Mouse (Mus musculus) heart, adult 2 months (tissue): ENCODE measurements around the gene Esyt3. TPM values are rescaled to one million over a fixed set of nuclear protein-coding genes. Genes with fewer than 3 reads are reported as not detected.

Experiments used
- DNase-seq, 2 experiments: peaks; one replicate each; pipeline ENCODE4 v3.0.0; 2021
- H3K27ac ChIP-seq: fragments of 200-600 bp; 2 replicates; pipeline ENCODE4 v1.8.1; 2022
- H3K27me3 ChIP-seq: fragments of 200-500 bp; 2 replicates; pipeline ENCODE4 v1.6.1; 2012; ENCODE audit warnings: mild to moderate bottlenecking, low read length, inconsistent platforms, mixed read lengths; ENCODE audit not compliant: control insufficient read depth, insufficient read depth
- H3K36me3 ChIP-seq: fragments of 200-500 bp; 2 replicates; pipeline ENCODE4 v1.6.1; 2012; ENCODE audit warnings: low read length, inconsistent platforms; ENCODE audit not compliant: control insufficient read depth, insufficient read depth
- H3K4me1 ChIP-seq: fragments of 200-500 bp; 2 replicates; pipeline ENCODE4 v1.6.1; 2011; ENCODE audit warnings: low read length; ENCODE audit not compliant: control insufficient read depth, insufficient read depth
- H3K4me3 ChIP-seq: fragments of 200-600 bp; 2 replicates; pipeline ENCODE4 v1.8.1; 2022
- H3K79me2 ChIP-seq: fragments of 200-500 bp; replicated peaks from 2 replicates; pipeline ENCODE4 v1.6.1; 2012; ENCODE audit warnings: mild to moderate bottlenecking, inconsistent platforms, low read length, moderate library complexity, mixed read lengths; ENCODE audit not compliant: control insufficient read depth, insufficient read depth
- H3K9ac ChIP-seq: fragments of 200-500 bp; 2 replicates; pipeline ENCODE4 v1.6.1; 2012; ENCODE audit warnings: low read depth, mild to moderate bottlenecking, control low read depth, inconsistent platforms, low read length, mixed read lengths
- CTCF ChIP-seq: fragments of 200-600 bp; IDR thresholded peaks from 2 replicates; pipeline ENCODE4 v1.8.1; 2022; ENCODE audit warnings: antibody characterized with exemption, mild to moderate bottlenecking, moderate library complexity
- EP300 ChIP-seq: fragments of 200-500 bp; IDR thresholded peaks from 2 replicates; pipeline ENCODE4 v1.6.1; 2011; ENCODE audit warnings: low read depth, low read length, control low read depth; ENCODE audit not compliant: insufficient read depth
- POLR2A ChIP-seq: fragments of 200-500 bp; IDR thresholded peaks from 2 replicates; pipeline ENCODE4 v1.6.1; 2011; ENCODE audit warnings: mild to moderate bottlenecking, low read depth, low read length, control low read depth; ENCODE audit not compliant: insufficient read depth
- WGBS: fragments of 180-500 bp; shearing (Covaris S2); methylation state at CpG from one replicate; pipeline ENCODE4 v1.1.7; 2018; 5-methylcytosine and 5-hydroxymethylcytosine counted together
- intact Hi-C: fragments of 180-260 bp; cut with DNase I; formaldehyde crosslinking; loops from one replicate; pipeline ENCODE4 v1.15.1; 2025
- polyA plus RNA-seq: library from polyadenylated mRNA; depleted of rRNA; stranded (reverse); fragments of >200 nt; gene quantifications from 2 replicates; pipeline ENCODE4 v1.2.3, GENCODE M21; 2012
- total RNA-seq, 2 experiments: library from RNA; stranded (reverse); gene quantifications; 2 replicates each; pipeline ENCODE4 v1.2.3; 2021

The Esyt3 gene
- total and polyA plus RNA-seq, 3 experiments = 0.33 to 0.81 (median 0.64) TPM

DNA sequence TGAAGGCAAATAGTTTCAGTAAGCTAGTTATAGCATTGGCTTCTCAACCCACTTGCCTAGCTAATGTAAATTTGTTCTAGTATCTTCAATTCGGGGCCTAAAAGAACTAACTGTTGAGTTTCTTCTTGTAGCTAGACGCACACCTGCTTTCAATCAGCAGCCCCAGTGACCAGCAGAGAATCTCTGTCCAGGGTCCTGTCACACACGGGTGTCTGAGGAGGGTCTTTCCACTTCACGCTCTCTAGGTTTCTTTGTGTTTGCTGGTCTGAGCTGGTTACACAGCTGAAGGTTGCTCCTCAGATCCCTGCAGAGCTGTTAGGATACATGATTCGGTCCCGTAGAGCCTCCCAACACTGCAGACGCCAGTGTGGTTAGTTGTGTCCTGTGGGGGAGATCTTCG lies 4.7 kb upstream of the Esyt3 start:
- Histone ChIP-seq H3K36me3 (no peaks in the 10 kb centered on the region), H3K9ac (no peak overlapping the region), H3K79me2 (no peaks in the 10 kb centered on the region), H3K4me1 (no peaks in the 10 kb centered on the region), H3K27me3 (peaks cover 5% of the 10 kb centered on the region), H3K4me3 (no peak overlapping the region), H3K27ac (no peak overlapping the region)
- DNase-seq = no peak
- intact Hi-C loops = no loop called here
- 59% methylated on average over 8 of the region's 8 CpGs for WGBS
- no peak for TF ChIP-seq CTCF
- TF ChIP-seq POLR2A = no peak
- TF ChIP-seq EP300 = no peak

DNA sequence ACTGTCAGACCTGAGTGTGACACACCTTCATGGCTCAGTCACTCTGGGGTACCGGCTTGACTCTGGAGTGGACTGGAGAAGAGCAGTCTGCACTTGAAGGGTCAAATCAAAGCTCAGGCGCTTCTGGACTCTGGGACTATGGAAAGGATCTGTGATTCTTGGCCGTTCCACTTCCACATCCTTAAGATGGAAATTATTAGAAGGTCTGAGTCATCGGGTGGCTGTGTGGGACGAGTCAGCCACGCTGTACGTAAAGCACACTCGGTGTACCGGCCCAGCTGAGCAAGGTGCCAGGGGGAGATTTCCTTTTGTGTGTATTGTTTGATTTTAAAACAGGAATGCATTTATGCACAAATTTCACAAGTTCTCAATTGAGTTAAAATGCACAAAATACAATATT lies 3.6 kb upstream of the Esyt3 start:
- WGBS = 51% methylated on average over 9 of the region's 9 CpGs
- Histone ChIP-seq H3K9ac (no peak overlapping the region), H3K4me1 (peaks cover 2% of the 10 kb centered on the region; the same call in 1 of the 2 replicates), H3K4me3 (no peak overlapping the region), H3K79me2 (no peaks in the 10 kb centered on the region), H3K27ac (no peak overlapping the region), H3K27me3 (peaks cover 15% of the 10 kb centered on the region), H3K36me3 (no peaks in the 10 kb centered on the region)
- intact Hi-C loops = no loop called here
- TF ChIP-seq EP300 (no peak), POLR2A (no peak), CTCF (no peak)
- DNase-seq = no peak

DNA sequence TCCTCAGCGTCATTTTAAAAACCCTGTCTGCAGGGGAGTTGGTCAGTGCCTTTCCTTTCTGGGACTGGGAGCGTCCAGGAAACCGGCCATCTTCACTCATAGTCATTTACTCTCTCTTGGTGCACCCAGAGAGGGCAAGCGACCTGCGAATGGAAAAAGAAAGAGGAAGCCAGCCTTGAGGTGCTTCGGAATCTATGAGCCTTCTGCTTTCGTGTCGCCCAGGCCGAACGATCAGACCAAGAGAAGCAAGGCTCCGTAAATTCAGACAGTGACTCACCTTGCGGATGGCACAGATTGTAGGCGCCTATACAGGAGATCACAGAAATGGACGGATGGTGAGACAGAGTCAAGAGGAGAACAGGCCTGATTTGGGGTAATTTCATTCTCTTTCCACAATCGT lies 655 bp upstream of the Esyt3 start:
- Histone ChIP-seq H3K9ac (no peak overlapping the region), H3K36me3 (no peaks in the 10 kb centered on the region), H3K27me3 (peaks cover 15% of the 10 kb centered on the region), H3K4me3 (no peak overlapping the region), H3K4me1 (peaks cover 2% of the 10 kb centered on the region; the same call in 1 of the 2 replicates), H3K27ac (no peak overlapping the region), H3K79me2 (no peaks in the 10 kb centered on the region)
- WGBS = 81% methylated on average over 15 of the region's 15 CpGs
- TF ChIP-seq POLR2A = no peak
- TF ChIP-seq EP300 = no peak
- TF ChIP-seq CTCF = no peak
- DNase-seq = no peak
- intact Hi-C loops = no loop called here

DNA sequence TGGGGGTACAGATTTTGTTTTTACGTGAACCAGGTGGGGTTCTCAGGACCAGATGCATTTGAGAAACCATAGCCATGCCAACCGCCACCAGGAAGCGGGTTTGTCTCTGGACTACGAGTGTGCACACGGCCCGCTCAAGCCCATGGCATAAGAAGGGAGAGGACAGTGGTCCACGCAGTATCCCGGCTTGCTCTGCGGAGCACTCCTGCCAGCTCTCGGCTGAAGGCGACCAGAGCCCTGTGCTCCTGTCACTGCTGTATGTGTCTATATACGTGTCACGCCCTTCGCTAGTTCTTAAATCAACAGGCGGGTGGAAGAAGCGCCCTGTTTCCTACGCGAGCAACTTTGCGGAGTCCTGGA lies 816 bp downstream of the Esyt3 start:
- no peak for DNase-seq
- WGBS = 5% methylated on average over 19 of the region's 19 CpGs
- no peaks in the 10 kb centered on the region for H3K79me2 ChIP-seq
- intact Hi-C loops = no loop called here
- H3K36me3 ChIP-seq = no peaks in the 10 kb centered on the region
- H3K27me3 ChIP-seq = peaks cover 15% of the 10 kb centered on the region
- peaks cover 2% of the 10 kb centered on the region; the same call in 1 of the 2 replicates for H3K4me1 ChIP-seq
- TF ChIP-seq POLR2A (no peak), CTCF (no peak), EP300 (no peak)
- H3K9ac ChIP-seq = no peak overlapping the region
- peak overlapping the region; percentile 16; the same call in 1 of the 2 replicates for H3K4me3 ChIP-seq
- H3K27ac ChIP-seq = no peak overlapping the region

DNA sequence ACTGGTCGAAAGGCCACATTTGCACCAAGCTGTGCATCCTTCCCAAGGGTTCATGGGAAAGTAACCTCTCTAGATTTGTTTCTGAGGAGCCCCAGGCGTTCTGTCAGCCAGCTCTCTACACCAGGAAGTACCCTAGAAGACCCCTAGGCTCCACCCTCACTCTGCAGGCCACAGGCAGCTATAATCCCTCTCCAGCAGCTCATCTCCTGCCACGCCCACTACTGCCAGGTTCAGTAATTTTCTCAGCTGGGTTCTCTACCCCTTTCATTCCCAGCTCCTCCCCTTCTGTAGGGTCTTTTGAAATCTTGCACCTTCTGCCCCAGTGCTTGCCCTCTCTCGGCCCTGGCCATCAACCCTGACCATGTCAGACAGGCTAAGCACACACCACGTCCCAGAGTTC lies 2.4 kb downstream of the Esyt3 start:
- Histone ChIP-seq H3K27me3 (peaks cover 15% of the 10 kb centered on the region), H3K4me1 (peaks cover 2% of the 10 kb centered on the region; the same call in 1 of the 2 replicates), H3K9ac (no peak overlapping the region), H3K4me3 (no peak overlapping the region), H3K79me2 (no peaks in the 10 kb centered on the region), H3K27ac (no peak overlapping the region), H3K36me3 (no peaks in the 10 kb centered on the region)
- WGBS = 59% methylated on average over 5 of the region's 5 CpGs
- no peak for TF ChIP-seq EP300
- no peak for TF ChIP-seq POLR2A
- no peak for TF ChIP-seq CTCF
- no peak for DNase-seq
- intact Hi-C loops = no loop called here

DNA sequence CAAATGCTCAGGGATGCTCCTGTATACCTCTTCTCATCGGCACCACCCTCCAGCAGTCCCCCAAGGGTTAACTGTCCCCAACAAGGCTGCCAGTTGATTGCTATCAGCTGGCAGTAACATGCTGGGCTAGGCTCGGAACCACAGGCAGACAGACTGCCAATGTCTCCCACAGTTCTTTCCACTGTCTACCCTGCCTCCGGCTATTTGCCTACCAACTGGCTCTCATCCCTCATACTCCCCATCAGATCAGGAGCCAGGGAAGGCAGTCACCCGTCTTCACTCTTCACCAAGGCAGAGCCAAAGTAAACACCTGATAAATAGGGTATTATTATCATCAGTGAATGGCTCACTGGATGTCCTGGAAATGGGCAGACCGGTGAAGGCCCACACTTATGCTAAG lies 3.6 kb downstream of the Esyt3 start:
- H3K27ac ChIP-seq = no peak overlapping the region
- DNase-seq = no peak
- H3K79me2 ChIP-seq = no peaks in the 10 kb centered on the region
- no peak overlapping the region for H3K9ac ChIP-seq
- no peak overlapping the region for H3K4me3 ChIP-seq
- H3K27me3 ChIP-seq = peaks cover 15% of the 10 kb centered on the region
- H3K36me3 ChIP-seq = no peaks in the 10 kb centered on the region
- TF ChIP-seq POLR2A = no peak
- TF ChIP-seq CTCF = no peak
- TF ChIP-seq EP300 = no peak
- WGBS = 46% methylated on average over 5 of the region's 5 CpGs
- intact Hi-C loops = no loop called here
- H3K4me1 ChIP-seq = peaks cover 2% of the 10 kb centered on the region; the same call in 1 of the 2 replicates
